Mouse (Mus musculus) cerebellum, adult 9-11 months (tissue): Measurements from ENCODE around the gene D5Ertd579e.

Experiments
- DNase-seq: peaks from one replicate; pipeline ENCODE4 v3.0.0; 2022

The D5Ertd579e gene

GRCm38 (mm10) chr5:36601492-36601891, 94.3 kb downstream of the D5Ertd579e start:
- no peak for DNase-seq

GRCm38 (mm10) chr5:36598883-36599282, 96.9 kb downstream of the D5Ertd579e start:
- no peak for DNase-seq

- DNase-seq, result no peak
Measured at GRCm38 (mm10) chr5:36597653-36598052, 98.2 kb downstream of the D5Ertd579e start.

GRCm38 (mm10) chr5:36596225-36596624, 99.6 kb downstream of the D5Ertd579e start:
- no peak for DNase-seq

GRCm38 (mm10) chr5:36595115-36595514, 100.7 kb downstream of the D5Ertd579e start:
- DNase-seq, result no peak

GRCm38 (mm10) chr5:36594344-36594743, 101.5 kb downstream of the D5Ertd579e start:
- no peak for DNase-seq

- DNase-seq, result no peak
Measured at GRCm38 (mm10) chr5:36593176-36593575, 102.6 kb downstream of the D5Ertd579e start, which contains the start of gene Tbc1d14. TSS of gene Tbc1d14 (minus strand) at chr5:36593276.

GRCm38 (mm10) chr5:36590499-36590920, 105.3 kb downstream of the D5Ertd579e start:
- DNase-seq, result no peak

- DNase-seq, result no peak
Measured at GRCm38 (mm10) chr5:36584299-36584698, 111.5 kb downstream of the D5Ertd579e start.

- peak; percentile 99 for DNase-seq
Measured at GRCm38 (mm10) chr5:36581924-36582642, 113.7 kb downstream of the D5Ertd579e start.

- DNase-seq, result no peak
Measured at GRCm38 (mm10) chr5:36581259-36581923, 114.4 kb downstream of the D5Ertd579e start.

- no peak for DNase-seq
Measured at GRCm38 (mm10) chr5:36579967-36580366, 115.9 kb downstream of the D5Ertd579e start.

GRCm38 (mm10) chr5:36578982-36579381, 116.8 kb downstream of the D5Ertd579e start:
- DNase-seq, result no peak

- no peak for DNase-seq
Measured at GRCm38 (mm10) chr5:36576457-36576856, 119.4 kb downstream of the D5Ertd579e start.

- DNase-seq, result no peak
Measured at GRCm38 (mm10) chr5:36575745-36576144, 120.1 kb downstream of the D5Ertd579e start.

- no peak for DNase-seq
Measured at GRCm38 (mm10) chr5:36575227-36575626, 120.6 kb downstream of the D5Ertd579e start.

GRCm38 (mm10) chr5:36574147-36574870, 121.5 kb downstream of the D5Ertd579e start:
- no peak for DNase-seq

- no peak for DNase-seq
Measured at GRCm38 (mm10) chr5:36573354-36573753, 122.5 kb downstream of the D5Ertd579e start.

- no peak for DNase-seq
Measured at GRCm38 (mm10) chr5:36571371-36571770, 124.5 kb downstream of the D5Ertd579e start.

- DNase-seq, result no peak
Measured at GRCm38 (mm10) chr5:36570546-36571245, 125.1 kb downstream of the D5Ertd579e start.

GRCm38 (mm10) chr5:36570098-36570497, 125.7 kb downstream of the D5Ertd579e start:
- DNase-seq, result no peak

- DNase-seq, result no peak
Measured at GRCm38 (mm10) chr5:36568118-36568517, 127.7 kb downstream of the D5Ertd579e start.

- no peak for DNase-seq
Measured at GRCm38 (mm10) chr5:36567627-36568026, 128.2 kb downstream of the D5Ertd579e start.
